Mouse (Mus musculus) retina, adult 2 months (tissue): ENCODE data around the gene Alkbh2.

ENCODE experiments used
- DNase-seq: peaks from one replicate; pipeline ENCODE4 v3.0.0-alpha.2; 2012; ENCODE audit warnings: low read depth, low spot score

The Alkbh2 gene

GRCm38 (mm10) chr5:114127374-114128349 lies at the start of gene Alkbh2:
Alkbh2 (minus strand) TSS chr5:114128218.
- DNase-seq, result peak; percentile 64

GRCm38 (mm10) chr5:114176548-114177400 lies 48.8 kb upstream of the Alkbh2 start:
- DNase-seq, result no peak

GRCm38 (mm10) chr5:114175596-114176171 lies 47.7 kb upstream of the Alkbh2 start:
- peak; percentile 48 for DNase-seq

- no peak for DNase-seq
Measured at GRCm38 (mm10) chr5:114174639-114175038, 46.6 kb upstream of the Alkbh2 start.

- no peak for DNase-seq
Measured at GRCm38 (mm10) chr5:114173877-114174581, 46.0 kb upstream of the Alkbh2 start.

- no peak for DNase-seq
Measured at GRCm38 (mm10) chr5:114173458-114173857, 45.4 kb upstream of the Alkbh2 start.

- DNase-seq, result peak; percentile 38
Measured at GRCm38 (mm10) chr5:114172936-114173335, 44.9 kb upstream of the Alkbh2 start.

- DNase-seq, result no peak
Measured at GRCm38 (mm10) chr5:114170345-114170744, 42.3 kb upstream of the Alkbh2 start.

GRCm38 (mm10) chr5:114163117-114163696 lies 35.2 kb upstream of the Alkbh2 start:
- no peak for DNase-seq

GRCm38 (mm10) chr5:114162106-114162815 lies 34.2 kb upstream of the Alkbh2 start:
- DNase-seq, result no peak

GRCm38 (mm10) chr5:114161424-114161823 lies 33.4 kb upstream of the Alkbh2 start:
- DNase-seq, result no peak

GRCm38 (mm10) chr5:114157236-114157635 lies 29.2 kb upstream of the Alkbh2 start:
- DNase-seq, result no peak

GRCm38 (mm10) chr5:114155168-114155933 lies 27.3 kb upstream of the Alkbh2 start:
- no peak for DNase-seq

GRCm38 (mm10) chr5:114154765-114155164 lies 26.7 kb upstream of the Alkbh2 start:
- no peak for DNase-seq

GRCm38 (mm10) chr5:114153490-114153889 lies 25.5 kb upstream of the Alkbh2 start:
- no peak for DNase-seq

- no peak for DNase-seq
Measured at GRCm38 (mm10) chr5:114152359-114153092, 24.5 kb upstream of the Alkbh2 start.

GRCm38 (mm10) chr5:114147043-114147972 lies 19.3 kb upstream of the Alkbh2 start:
- DNase-seq, result no peak
